Mouse (Mus musculus) heart, postnatal 0 days (tissue): ENCODE data around the gene Ube2f.

Source experiments
- CTCF ChIP-seq: IDR thresholded peaks from 2 replicates; pipeline ENCODE4 v1.5.1; 2016; ENCODE audit warnings: antibody characterized with exemption, control low read depth, low read depth
- EP300 ChIP-seq: IDR thresholded peaks from 2 replicates; pipeline ENCODE4 v1.6.1; 2016; ENCODE audit warnings: antibody characterized with exemption, low read depth

DNA sequence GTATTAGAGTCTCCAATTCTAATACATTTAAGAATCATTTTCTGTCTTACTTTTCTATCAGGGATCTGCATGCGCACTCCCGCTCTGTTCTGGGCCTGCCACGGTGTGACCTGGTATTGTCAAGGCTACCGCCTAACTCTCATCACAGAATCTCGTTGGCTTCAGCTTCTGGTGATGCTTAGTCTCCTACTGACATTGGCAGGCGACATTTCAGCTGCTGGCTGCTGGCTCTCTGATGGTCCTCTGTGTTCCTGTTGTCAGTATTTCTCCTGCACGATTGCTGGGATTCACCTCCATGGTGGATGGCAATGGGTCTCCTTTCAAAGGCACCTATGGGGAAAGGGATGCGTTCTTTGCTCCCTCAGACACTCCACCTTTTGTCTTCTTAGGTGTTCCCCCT, 43.8 kb upstream of the Ube2f start:
- TF ChIP-seq EP300 (no peak), CTCF (no peak)
